Mouse (Mus musculus) ovary, adult 18-20 months (tissue): ENCODE measurements around the gene Smarcc1.
"Not testable (repeated sequence)": the region's sequence is repeated elsewhere in the genome, so short reads cannot be mapped to it uniquely, and the experiment has no call there.

Experiments used
- DNase-seq: peaks from one replicate; pipeline ENCODE4 v3.0.0; 2022; ENCODE audit warnings: low spot score, mixed read lengths

Smarcc1 gene

GRCm38 (mm10) chr9:110116977-110117778, at the start of gene Smarcc1:
Gene Smarcc1, plus strand, starts transcription at chr9:110117708.
- DNase-seq: peak; percentile 81

GRCm38 (mm10) chr9:110068745-110069144, 48.8 kb upstream of the Smarcc1 start:
- DNase-seq: peak; percentile 59

- no peak for DNase-seq
Observed at GRCm38 (mm10) chr9:110070358-110070757, 47.1 kb upstream of the Smarcc1 start.

GRCm38 (mm10) chr9:110071011-110071410, 46.5 kb upstream of the Smarcc1 start:
- DNase-seq: no peak

GRCm38 (mm10) chr9:110071843-110072242, 45.7 kb upstream of the Smarcc1 start:
- no peak for DNase-seq

GRCm38 (mm10) chr9:110076468-110076867, 41.0 kb upstream of the Smarcc1 start:
- DNase-seq: not testable (repeated sequence)

DNA sequence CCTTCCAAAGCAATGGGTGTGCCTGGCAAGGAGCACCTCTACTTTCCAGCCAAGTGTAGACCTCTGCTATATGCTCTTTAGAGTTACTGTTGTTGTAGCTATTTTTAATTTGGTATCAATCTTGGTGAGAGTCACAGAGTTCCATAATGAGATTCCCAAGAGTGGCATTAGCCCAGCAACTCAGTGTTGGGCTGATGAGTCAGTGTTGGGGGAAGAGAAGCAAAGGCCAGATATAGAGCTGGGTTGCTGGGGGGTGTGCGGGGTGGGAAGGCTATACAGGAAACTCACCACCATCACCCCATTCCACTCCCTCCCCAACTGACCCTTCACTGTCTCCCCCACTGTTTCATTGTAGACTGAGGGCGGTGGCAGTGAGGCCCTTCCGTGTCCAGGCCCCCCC, 36.4 kb upstream of the Smarcc1 start:
- DNase-seq: no peak

- peak; percentile 30 for DNase-seq
Observed at GRCm38 (mm10) chr9:110084201-110084964, 33.1 kb upstream of the Smarcc1 start.

GRCm38 (mm10) chr9:110085693-110086092, 31.8 kb upstream of the Smarcc1 start:
- no peak for DNase-seq

DNA sequence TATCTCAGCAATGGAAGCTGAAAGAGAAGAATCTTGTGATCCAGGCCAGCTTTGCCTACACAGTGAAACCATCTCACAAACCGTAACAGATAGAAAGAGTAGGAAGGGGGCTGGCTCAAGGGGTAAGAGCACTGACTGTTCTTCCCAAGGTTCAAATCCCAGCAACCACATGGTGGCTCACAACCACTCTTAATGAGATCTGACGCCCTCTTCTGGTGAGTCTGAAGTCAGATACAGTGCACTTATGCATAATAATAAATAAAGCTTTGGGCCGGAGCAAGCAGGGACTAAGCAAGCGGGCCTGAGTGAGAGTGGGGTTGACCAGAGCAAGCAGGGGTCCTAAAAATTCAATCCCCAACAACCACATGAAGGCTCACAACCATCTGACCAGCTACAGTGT, 24.2 kb upstream of the Smarcc1 start:
- no peak for DNase-seq

DNA sequence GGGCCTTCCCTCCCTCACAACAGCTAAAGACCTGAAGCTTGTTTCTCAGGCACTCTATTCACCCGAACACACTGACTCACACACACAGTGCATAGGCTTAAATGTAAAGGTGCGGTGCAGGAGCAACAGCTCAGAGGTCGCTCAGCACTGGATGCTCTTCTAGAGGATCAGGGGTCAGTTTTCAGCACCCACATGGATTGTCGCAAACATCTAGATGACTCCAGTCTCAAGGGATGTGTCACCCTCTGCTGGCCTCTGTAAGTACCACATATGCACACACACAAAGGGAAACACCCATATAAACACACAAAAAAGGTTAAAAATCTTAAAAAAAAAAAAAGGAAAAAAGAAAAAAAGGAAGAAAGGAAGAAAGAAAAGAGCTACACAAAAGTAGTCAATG, 22.7 kb upstream of the Smarcc1 start:
- no peak for DNase-seq

- DNase-seq: no peak
Observed at GRCm38 (mm10) chr9:110097791-110098190, 19.7 kb upstream of the Smarcc1 start.

DNA sequence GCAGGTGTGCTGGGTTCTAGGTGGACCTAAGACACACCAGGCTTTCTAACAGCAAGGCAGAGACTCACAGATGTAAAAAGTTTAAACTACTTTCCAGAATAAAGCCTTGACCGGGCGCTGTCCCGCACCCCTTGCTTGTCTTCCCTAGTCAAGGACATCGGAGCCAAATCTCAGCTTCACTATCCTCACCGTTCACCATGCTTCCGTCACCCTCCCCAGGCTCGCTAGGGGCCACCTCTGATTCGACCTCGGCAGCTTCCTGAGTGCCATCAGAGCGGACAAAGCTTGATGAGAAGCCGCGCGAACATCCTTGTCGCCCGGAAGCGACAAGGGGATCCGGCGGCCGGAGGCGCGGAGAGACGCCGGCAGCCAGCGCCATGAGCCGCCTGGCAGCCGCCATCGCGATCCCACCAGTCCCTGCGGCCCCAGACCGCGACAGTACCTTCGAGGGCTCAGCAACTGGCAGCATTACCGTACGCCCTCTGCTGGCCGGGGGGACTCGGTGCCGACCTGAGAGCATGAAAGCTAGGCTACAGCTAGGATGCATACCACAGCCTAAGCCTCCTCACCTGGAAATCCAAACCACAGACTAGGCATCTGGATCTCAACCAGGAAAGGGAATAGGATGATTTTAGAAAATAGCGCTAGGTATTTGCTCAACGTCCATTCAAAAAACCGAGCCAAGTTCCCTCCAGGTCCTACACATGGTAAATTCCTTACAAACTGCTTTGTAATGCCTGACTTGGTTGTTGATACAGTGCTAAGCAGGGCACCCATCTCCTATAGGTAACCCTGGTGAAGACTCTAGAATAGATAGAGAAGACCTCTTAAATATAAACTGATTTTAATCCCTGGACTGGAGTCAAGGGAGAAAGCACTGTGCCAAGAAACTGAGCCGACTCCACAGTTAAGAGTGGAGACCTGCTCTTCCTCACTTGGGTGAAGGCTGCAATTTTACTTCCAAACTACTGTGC, 16.6 kb upstream of the Smarcc1 start:
- peak; percentile 80 for DNase-seq

- DNase-seq: no peak
Observed at GRCm38 (mm10) chr9:110116353-110116976, 1.0 kb upstream of the Smarcc1 start.

DNA sequence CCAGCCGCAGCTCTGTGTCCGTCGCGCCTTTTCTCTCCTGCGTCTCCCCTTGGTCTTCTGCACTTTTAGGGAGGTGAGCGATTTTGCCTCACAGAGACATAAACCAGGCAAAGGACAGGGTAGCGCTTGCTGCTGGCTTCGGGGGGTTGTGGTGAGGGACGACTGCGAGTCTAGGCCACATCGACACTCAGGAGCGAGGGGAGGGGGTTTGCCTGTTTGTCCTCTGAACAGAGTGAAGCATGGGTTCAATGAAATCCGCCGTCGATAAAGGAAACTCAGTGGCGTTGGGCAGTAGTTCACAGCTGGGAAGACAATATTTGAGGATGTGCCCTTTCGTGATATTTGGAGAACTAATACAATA, 251 bp downstream of the Smarcc1 start, which contains the start of gene Dhx30:
Gene Dhx30 (minus strand): TSS at position 52 of the 361 bp plus-strand sequence.
- no peak for DNase-seq

GRCm38 (mm10) chr9:110118249-110118648, 741 bp downstream of the Smarcc1 start:
- no peak for DNase-seq

DNA sequence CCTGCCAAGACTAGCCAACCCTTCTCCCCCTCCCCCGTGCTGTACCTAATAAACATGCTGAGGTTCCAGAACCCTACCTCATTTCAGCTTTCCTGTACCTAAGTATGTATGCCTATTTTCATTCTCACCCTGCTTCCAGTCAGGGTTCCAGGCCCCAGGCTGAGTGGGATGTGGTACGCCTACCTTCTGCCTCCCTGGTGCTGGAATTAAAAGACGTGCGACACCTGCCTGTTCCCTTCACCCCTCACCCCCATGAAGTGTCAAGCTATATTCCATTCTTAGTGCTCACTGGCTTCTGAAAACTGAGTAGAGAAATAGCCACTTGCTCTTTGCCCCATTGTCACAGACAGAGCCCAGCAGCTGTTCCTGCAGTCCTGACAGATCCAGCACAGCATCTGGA, 3.9 kb downstream of the Smarcc1 start:
- no peak for DNase-seq

GRCm38 (mm10) chr9:110123322-110123721, 5.8 kb downstream of the Smarcc1 start:
- DNase-seq: no peak

DNA sequence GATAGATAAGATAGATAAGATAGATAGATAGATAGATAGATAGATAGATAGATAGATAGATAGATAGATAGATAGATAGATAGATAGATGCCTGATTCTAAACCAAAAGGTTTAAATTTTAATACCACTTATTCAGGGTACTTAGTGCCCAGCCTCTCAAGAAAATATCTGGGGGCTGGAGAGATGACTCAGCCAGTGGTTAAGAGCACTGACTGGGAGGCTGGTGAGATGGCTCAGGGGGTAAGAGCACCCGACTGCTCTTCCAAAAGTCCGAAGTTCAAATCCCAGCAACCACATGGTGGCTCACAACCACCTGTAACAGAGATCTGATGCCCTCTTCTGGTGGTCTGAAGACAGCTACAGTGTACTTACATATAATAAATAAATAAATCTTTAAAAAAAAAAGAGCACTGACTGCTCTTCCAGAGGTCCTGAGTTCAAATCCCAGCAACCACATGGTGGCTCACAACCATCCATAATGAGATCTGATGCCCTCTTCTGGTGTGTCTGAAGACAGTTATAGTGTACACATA, 6.6 kb downstream of the Smarcc1 start:
- not testable (repeated sequence) for DNase-seq

DNA sequence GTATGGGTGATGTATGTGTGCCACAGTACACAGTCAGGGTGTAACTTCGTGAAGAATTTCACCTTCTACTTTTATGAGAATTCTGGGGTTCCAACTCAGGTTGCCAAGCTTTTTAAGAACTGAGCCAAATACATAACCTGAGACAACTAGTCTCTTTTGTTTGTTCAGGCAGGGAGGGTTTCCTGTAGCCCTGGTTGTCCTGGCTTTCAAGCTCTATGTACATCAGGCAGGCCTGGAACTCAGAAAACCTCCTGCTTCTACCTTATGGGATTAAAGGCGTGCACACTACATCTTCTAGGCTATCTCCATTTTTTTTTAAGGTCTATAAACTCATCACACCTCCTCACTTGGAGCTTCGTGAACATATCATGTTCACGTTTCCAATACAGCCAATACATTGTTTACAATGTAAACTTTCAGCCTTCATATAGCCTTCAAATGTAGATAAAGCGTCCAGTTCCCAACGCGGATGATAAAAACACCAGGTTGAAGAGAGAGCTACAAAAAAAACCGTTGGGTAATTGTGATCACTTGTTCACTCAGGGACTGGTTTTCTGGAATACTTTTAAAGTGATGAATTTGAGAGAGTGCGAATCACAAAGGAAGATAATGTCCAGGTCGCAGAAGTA, 13.5 kb downstream of the Smarcc1 start:
- no peak for DNase-seq
